Mouse (Mus musculus): ENCODE data around the gene Hspb6. TPM values are rescaled to one million over a fixed set of nuclear protein-coding genes. Genes with fewer than 3 reads are reported as not detected.

The Hspb6 gene
- polyA plus RNA-seq, 1 experiment, result 9.3 TPM

GRCm38 (mm10) chr7:30604944-30605343, 53.0 kb downstream of the Hspb6 start:
- no peak for DNase-seq (ENCODE audit: extremely low spot score in 1 of 2, low spot score in 1 of 2)

Other genes with a start within 250 kb of the Hspb6 start
- 132 TPM in 2 replicates for gene Alkbh6, start 243.5 kb upstream of the Hspb6 start, polyA plus RNA-seq (2012; rRNA removed)
- 27.6 and 29.9 TPM in 2 replicates for gene Syne4, start 237.4 kb upstream of the Hspb6 start, polyA plus RNA-seq (2012; rRNA removed)
- gene E130208F15Rik, start 230.4 kb upstream of the Hspb6 start, polyA plus RNA-seq (2012; rRNA removed), result 0.34 and 0.66 TPM in 2 replicates
- 16.9 and 19.2 TPM in 2 replicates for gene Sdhaf1, start 228.3 kb upstream of the Hspb6 start, polyA plus RNA-seq (2012; rRNA removed)
- gene Lrfn3, start 189.4 kb upstream of the Hspb6 start, polyA plus RNA-seq (2012; rRNA removed), result 19.8 and 22.2 TPM in 2 replicates
- 73.2 and 80.4 TPM in 2 replicates for gene Tyrobp, start 138.4 kb upstream of the Hspb6 start, polyA plus RNA-seq (2012; rRNA removed)
- gene Hcst, start 132.3 kb upstream of the Hspb6 start, polyA plus RNA-seq (2012; rRNA removed), result 1.5 and 2.2 TPM in 2 replicates
- 5.4 and 6.4 TPM in 2 replicates for gene Nfkbid, start 130.4 kb upstream of the Hspb6 start, polyA plus RNA-seq (2012; rRNA removed)
- gene Aplp1, start 106.6 kb upstream of the Hspb6 start, polyA plus RNA-seq (2012; rRNA removed), result 940 and 960 TPM in 2 replicates
- gene Kirrel2, start 94.5 kb upstream of the Hspb6 start, polyA plus RNA-seq (2012; rRNA removed), result 3.7 and 7.1 TPM in 2 replicates
- gene Nphs1, start 93.9 kb upstream of the Hspb6 start, polyA plus RNA-seq (2012; rRNA removed), result 1.2 and 1.6 TPM in 2 replicates
- 0.18 and 0.19 TPM in 2 replicates for gene Prodh2, start 58.6 kb upstream of the Hspb6 start, polyA plus RNA-seq (2012; rRNA removed)
- 172 and 192 TPM in 2 replicates for gene Arhgap33, start 17.1 kb upstream of the Hspb6 start, polyA plus RNA-seq (2012; rRNA removed)
- 7.3 and 8.3 TPM in 2 replicates for gene Proser3, start 121 bp downstream of the Hspb6 start, polyA plus RNA-seq (2012; rRNA removed)
- gene Lin37, start 7.7 kb downstream of the Hspb6 start, polyA plus RNA-seq (2012; rRNA removed), result 64.1 and 67.3 TPM in 2 replicates
- 125 and 131 TPM in 2 replicates for gene U2af1l4, start 11.1 kb downstream of the Hspb6 start, polyA plus RNA-seq (2012; rRNA removed)
- gene Gm49396, start 11.2 kb downstream of the Hspb6 start, polyA plus RNA-seq (2012; rRNA removed), result 8.2 and 9.4 TPM in 2 replicates
- gene Psenen, start 11.4 kb downstream of the Hspb6 start, polyA plus RNA-seq (2012; rRNA removed), result 114 and 133 TPM in 2 replicates
- gene Igflr1, start 13.2 kb downstream of the Hspb6 start, polyA plus RNA-seq (2012; rRNA removed), result 6.2 and 7.9 TPM in 2 replicates
- 42.2 and 45.9 TPM in 2 replicates for gene Kmt2b, start 36.5 kb downstream of the Hspb6 start, polyA plus RNA-seq (2012; rRNA removed)
- gene Zbtb32, start 46.7 kb downstream of the Hspb6 start, polyA plus RNA-seq (2012; rRNA removed), result 0.04 TPM in 1 of 2 replicates, not detected in the other
- 1.7 and 2.3 TPM in 2 replicates for gene Upk1a, start 60.7 kb downstream of the Hspb6 start, polyA plus RNA-seq (2012; rRNA removed)
- gene Cox6b1, start 74.0 kb downstream of the Hspb6 start, polyA plus RNA-seq (2012; rRNA removed), result 893 and 1,127 TPM in 2 replicates
- gene Etv2, start 83.7 kb downstream of the Hspb6 start, polyA plus RNA-seq (2012; rRNA removed), result not detected in 2 replicates
- gene Rbm42, start 98.1 kb downstream of the Hspb6 start, polyA plus RNA-seq (2012; rRNA removed), result 59.7 and 66.4 TPM in 2 replicates
- gene Haus5, start 112.8 kb downstream of the Hspb6 start, polyA plus RNA-seq (2012; rRNA removed), result 11.8 and 13.0 TPM in 2 replicates
- not detected in 2 replicates for gene Pmis2, start 119.4 kb downstream of the Hspb6 start, polyA plus RNA-seq (2012; rRNA removed)
- gene 2200002J24Rik, start 146.7 kb downstream of the Hspb6 start, polyA plus RNA-seq (2012; rRNA removed), result not detected in 2 replicates
- gene Atp4a, start 160.0 kb downstream of the Hspb6 start, polyA plus RNA-seq (2012; rRNA removed), result 0.65 and 0.82 TPM in 2 replicates
- gene Tmem147, start 177.4 kb downstream of the Hspb6 start, polyA plus RNA-seq (2012; rRNA removed), result 167 and 185 TPM in 2 replicates
- gene Gapdhs, start 191.5 kb downstream of the Hspb6 start, polyA plus RNA-seq (2012; rRNA removed), result not detected in 2 replicates
- 14.6 and 15.1 TPM in 2 replicates for gene Sbsn, start 199.3 kb downstream of the Hspb6 start, polyA plus RNA-seq (2012; rRNA removed)
- 4.5 and 8.2 TPM in 2 replicates for gene Dmkn, start 211.6 kb downstream of the Hspb6 start, polyA plus RNA-seq (2012; rRNA removed)
- not detected in 2 replicates for gene Krtdap, start 235.7 kb downstream of the Hspb6 start, polyA plus RNA-seq (2012; rRNA removed)

Data from frontal cortex, adult 2 months (tissue).